Mouse (Mus musculus) retina, postnatal 7 days (tissue): Measurements from ENCODE around the gene Hmgcll1.
A peak's percentile ranks its signal among the peaks of the same experiment; 100 is the strongest.

Experiments used
- DNase-seq: peaks from one replicate; pipeline ENCODE4 v3.0.0-alpha.2; 2012; ENCODE audit warnings: low read depth, low spot score

The Hmgcll1 gene

DNA sequence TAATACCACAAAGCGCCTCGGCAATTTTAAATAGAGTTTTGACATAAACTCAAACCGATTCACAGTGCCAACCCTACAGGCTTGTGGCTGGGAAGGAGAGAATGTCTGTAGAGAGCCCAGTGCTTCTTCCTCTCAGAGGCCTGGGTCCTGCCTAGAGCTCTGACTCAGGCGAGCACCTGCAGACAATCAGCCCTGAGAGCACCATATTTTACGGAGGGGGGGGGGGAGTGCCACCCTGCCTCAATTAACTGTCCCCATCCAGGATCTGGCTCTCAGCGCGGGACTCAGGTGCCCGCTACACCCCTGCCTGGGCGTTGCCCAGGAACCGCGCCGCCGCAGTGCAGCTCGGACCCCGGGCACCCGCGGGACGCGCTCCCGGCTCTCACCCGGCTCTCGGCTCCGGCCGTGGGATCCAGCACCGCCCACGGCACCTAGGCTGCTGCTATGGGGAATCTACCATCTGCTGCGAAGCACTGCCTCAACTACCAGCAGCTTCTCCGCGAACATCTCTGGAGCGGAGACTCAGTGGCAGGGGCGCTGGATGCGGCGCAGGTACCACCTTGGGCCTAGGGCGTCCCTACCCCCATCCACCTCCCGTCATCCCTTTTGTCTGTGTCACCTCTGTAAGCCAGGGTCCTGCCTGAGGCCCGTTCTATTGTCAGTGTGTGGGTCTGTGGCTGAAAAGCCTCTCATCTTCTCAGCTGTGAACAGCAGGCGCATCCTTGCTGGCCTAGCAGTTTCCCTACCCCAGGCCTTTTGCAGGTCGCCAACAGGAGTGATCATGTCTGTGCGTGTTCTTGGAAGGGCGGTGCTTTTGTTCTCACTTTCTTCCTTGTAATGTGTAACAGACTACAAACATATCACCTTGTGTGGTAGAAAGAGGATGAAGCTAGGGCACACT is at the start of gene Hmgcll1:
Gene Hmgcll1, plus strand, starts transcription at position 225 of the 901 bp plus-strand sequence.
- peak; percentile 8 for DNase-seq

DNA sequence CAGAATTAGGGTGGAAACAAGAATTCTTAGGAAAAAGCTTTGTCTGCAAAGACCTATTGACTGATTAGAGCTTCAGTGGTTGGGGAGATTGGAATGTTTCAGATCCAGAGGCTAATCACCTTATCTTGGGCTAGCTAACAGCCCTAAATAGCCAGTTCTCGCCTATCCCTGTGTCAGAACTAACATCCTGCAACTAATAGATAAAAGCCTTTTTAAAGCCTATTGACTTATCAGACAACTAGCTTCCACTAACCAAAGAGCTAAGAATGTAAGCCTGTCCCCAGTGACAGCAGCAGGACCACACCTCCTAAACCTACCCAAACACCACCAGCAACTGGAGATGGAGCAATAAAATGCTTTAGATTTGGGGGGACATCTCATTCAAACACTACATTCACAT is 34.6 kb upstream of the Hmgcll1 start:
- no peak for DNase-seq

DNA sequence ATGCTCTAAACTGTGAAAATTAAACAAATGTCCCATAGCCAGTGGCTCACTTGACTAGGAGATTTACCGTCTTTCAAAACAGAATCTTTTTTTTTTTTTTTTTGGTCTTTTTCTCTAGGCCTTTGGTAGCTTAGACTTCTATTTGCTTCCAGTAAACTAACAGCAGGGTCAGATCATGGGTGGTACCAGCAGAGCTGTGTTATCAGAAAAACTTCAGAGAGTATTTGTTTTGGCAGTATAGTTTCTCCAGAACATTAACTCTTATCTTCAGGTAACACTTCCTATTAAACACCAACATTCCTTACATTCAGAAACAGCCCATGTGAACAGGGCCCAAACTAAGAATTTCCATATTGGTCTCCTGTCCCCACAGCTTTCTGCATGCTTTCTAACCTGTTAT is 33.5 kb upstream of the Hmgcll1 start:
- DNase-seq = no peak

DNA sequence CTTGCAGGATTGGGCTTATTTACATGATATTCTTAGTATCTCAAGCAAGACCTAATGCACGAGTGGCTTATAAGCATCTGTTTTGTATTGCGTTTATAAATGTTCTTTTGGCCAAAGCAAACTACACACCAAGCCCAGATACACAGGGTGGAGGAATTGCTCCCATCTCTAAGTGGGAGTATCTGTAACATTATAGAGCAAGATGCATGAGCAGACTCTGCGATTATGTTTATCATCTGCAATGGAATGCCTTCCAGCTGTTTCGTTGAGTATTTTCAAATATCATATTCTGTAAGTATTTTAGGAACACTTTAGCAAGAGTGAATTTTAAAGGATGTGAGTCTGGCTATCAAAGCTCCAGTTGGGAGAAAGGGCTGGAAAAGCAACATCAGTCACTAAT is 25.2 kb upstream of the Hmgcll1 start:
- no peak for DNase-seq

DNA sequence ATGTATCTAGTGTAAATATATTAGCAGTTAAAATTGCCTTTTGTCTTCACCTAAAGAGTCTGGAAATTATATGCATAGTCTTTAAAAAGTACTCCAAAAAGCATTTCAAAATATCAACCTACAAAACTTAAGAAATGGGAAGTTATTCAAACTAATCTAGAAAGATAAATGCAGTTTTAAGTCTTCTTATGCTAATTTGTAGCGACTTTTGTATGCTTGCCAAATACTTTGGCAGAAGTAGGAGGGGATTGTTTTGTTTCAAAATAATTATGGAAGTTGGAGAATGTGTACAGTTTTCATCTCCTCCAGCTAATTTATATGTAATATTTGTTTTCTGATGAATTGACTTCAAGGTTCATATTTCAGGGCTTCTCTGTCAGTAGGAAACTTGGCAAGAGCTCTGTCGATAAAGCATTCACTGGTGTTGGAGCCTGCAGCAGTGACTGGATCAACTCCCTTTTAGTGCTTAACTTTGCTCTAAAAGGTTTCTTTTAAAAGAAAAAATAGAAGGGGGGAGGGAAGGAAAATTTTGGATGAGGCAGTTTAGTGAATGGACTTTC is 15.8 kb upstream of the Hmgcll1 start:
- DNase-seq = no peak

DNA sequence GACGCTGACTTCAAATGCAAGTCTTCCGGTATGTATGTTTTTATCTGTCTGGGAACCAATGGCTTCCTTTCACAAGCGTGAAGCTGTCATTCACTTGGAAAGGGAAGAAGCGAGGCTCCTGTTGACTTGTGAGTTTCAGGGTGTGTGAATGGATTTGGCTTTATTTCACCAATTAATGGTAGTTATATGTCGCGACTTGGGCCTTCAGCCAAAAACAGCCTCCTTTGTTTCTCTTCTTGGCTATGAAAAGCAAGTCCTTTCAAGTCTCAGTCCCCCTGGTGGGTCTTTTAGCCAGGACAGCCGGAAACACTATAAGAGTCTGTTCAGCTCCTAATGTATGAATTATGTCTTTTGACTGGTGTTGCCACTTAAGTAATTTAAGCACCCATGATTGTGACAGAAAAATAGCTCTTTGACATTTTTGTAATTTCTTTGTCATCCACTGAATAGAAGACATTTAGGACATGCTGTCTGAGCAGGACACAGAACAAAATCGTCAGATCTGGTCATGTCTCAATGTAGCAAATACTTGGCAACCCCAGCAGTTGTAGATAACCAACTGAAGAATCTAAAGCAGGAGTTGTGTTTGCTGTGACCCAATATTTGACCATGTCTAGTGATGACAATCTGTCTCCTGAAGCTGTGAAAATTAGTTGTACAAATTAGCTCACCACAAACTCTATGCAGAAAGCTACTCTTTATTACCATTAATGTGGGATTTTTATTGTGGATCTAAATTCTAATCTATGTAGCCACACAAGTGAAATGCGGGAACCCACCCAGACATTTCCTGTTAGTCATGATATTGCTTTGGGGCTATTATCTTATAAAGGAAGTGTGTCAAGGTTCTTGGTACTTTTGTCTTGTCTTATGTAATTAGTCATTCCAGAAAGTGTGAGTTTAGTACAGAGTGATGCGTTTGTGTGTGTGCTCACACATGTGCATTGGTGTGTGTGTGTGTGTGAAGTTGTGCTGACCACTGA is 13.5 kb upstream of the Hmgcll1 start:
- no peak for DNase-seq

DNA sequence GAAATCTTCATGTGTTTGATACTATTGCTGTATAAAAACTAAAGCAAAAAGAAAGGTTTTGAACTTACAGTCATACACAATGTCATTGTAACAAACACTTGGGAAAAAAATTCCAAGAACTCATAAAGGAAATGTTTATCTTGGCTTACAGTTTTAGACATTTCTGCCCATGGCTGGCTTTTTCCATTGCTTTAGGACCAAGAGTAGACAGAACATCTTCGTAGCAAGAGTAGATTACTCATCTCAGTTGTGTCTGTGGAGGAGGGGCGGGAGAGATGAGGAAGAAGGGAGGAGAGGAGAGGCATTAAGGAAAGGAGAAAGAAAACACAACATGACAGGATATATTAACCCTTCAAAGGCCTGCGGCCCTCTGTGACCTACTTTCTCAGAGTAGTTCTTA is 11.6 kb upstream of the Hmgcll1 start:
- no peak for DNase-seq

DNA sequence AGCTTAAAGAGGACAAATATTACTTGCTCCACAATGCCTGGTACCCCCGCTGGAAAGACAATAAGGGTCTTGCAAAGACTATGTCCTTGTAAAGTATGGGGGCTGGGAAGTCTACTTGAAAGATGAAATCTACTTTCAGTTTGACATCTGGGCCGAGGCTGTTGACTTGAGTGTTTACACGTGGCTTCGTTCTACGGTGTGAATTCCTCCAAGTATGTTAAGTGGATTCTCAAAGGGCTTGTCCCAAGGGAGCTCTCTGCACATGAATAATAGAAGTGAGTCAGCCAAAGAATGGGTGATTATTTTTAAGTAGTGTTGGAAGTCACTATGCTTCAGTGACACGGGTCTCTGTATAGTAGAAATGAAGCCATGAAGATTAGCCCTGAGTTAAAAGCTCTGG is 11.0 kb upstream of the Hmgcll1 start:
- DNase-seq = no peak

DNA sequence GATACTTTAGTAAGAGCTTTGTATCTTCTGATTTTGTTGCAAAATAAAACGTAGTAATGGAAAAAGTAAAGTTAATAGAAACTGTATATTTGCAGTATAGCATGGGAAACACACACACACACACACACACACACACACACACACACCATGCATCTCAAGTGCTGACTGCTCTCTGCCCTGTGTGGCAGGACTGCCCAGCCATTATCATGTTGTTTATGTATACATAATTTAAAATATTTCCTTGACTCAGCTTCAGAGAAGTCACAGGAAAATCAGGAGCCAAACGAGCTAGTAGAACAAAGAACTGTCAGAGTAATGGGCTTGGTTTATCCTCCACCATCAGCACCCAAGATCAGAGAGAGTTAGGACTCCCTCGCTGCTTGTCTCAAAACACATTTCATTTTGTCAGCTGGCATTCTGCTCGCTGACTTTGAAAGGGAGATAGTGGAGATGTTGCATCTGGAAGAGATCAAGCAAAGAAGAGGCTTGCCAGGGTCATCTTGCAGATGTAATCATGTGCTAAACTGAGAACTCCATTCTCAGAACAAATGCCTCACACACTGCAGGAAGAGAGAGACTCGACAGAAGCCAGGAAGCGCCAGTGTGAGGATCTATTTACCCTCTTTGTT is 7.2 kb upstream of the Hmgcll1 start:
- DNase-seq = no peak

DNA sequence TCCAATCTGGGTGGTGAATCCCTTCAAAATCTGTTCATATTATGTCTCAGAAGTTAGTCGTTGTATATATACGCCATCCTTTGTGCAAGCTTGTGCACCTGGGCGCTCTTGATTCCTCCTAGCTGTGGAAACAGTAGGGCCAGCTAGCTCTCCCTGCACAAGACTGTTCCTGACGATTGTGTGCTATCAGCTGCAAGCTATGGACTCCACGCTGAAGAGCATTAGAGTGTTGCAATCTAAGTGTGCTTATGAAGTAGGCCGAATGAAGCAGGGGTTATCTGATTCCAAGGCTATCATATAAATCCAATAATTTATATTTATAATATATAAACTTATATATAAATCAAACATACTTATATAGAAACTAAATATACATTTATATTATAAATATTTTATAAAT is 866 bp upstream of the Hmgcll1 start:
- no peak for DNase-seq

DNA sequence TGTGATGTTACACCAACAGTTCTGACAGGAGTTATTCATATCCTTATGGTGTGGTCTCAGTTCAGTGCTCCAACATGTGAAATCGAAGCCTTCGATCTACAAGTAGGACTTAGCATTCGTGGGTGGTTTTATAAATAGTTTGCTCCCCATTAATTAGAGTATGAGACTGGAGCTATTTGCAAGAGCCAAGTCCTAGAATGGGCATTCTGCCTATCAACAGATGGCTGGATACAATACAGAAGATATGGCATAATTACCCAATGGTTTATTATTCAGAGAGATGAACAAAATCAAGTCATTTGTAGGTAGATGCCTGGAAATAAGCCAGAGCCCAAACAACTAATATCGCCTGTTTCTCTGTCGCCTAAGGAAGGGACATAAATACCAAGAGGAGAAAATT is 1.3 kb downstream of the Hmgcll1 start:
- DNase-seq = no peak

DNA sequence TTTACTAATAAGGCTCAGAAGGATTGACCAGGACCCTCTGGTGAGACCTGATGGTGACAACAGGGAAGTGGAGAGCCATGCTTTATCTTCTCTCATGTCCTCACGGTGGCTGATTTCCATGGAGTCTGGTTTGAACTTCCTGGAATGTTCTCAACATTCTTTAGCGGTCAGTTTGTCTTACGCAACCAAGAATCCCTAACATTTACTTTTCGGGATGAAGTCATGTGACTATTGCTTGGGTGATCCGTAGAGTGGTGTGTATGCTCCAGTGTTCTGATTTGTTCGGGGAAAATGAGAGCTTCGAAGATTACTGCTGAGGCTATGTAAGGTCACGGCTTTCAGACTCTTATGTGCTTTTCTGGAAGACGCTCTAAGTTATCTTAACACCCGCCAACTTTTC is 1.9 kb downstream of the Hmgcll1 start:
- no peak for DNase-seq

DNA sequence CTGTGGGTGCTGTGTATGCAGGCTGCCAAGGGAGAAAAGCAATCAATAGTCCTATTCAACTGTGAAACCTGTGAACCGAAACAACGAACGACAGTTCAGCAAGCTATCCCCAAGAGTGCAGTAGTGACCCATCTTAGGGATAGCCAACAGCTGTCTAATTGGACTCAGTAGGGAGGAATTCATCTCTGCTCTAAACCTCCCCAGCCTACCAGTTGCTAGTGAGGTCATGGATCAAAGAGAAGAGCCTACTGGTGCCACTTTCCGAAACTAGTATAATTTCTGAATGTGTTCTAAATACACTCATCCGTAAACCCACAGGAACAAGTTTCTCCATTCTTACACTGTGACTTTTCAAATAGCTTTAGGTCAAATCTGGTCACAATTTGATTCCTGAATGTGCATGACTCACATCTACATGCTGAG is 8.9 kb downstream of the Hmgcll1 start:
- no peak for DNase-seq

DNA sequence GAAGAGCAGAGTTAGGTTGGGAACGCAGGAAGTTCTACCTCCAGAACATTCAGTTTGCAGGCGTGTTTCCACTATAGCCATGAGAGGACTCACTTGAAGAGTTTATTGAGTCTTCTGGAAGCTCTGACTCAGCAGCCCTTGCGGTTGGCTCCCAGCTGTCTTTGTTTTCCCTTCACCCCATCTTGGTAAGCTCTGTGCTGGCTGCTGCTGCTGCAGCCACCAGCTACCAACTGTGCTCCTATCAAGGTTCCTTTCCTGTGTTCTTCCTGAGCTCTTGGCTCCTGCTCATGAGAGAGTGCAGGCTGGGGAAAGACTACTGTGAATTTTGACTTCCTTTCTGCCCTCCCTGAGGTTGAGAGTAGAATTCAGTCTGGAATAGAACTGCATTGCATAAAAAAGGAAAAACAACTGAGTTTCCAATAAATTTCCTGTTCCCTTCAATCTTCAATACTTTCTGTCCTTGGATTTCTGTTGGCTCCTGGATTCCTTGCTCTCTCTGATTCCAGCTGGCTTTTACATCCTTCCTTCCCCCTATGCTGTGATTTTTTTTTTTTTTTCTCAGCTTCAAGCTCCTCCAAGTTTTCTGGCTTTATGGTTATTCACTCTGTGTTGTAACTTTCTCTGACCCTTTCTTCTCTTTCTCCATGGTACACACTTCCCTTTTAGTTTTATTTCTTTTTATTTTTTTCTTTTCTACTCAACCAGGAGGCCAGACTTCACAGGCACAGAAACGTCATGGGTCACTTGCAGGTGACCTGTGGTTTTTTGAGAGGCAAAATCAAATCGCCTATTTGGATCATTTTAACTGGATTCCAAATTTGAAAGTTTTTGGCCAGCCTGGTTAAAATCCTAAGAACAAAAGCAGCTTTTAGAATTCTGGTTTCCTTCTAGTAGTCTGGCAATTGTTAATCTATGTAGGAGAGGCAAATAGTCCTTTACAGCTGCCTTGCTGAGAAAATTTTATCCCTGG is 9.9 kb downstream of the Hmgcll1 start:
- DNase-seq = no peak

DNA sequence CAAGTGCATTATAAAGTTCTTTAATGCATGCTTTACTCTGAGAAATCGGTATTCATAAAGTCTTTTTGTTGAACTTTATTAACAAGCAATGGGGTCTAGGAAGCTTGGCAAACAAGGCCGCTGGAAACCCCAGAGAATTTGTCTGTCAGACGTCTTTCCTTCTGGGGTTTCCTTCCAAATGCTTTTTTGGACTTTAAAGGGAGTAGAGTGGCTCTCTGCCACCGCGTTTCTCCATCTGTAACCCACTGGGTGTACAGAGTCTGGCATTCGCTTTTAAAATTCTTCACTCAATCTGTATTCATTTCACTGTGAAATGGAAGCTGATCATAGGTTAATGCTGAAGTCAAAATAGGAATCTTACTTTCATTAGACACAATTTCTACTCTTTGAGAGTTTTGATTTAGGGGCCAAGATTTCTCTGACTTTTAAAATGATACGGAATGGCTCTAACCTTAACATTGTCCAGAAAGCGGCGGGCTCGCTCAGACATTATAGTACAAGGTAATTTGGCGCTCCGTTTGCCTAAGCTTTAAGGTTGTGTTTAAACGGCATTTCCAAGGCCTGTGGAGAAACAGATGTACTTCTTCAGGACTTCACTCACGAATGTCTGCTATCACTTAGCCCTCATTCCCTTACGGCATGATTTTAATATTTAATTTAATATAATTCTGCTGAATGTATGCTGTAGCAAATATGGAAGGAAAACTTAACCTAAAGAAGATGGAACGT is 15.0 kb downstream of the Hmgcll1 start:
- DNase-seq = no peak

DNA sequence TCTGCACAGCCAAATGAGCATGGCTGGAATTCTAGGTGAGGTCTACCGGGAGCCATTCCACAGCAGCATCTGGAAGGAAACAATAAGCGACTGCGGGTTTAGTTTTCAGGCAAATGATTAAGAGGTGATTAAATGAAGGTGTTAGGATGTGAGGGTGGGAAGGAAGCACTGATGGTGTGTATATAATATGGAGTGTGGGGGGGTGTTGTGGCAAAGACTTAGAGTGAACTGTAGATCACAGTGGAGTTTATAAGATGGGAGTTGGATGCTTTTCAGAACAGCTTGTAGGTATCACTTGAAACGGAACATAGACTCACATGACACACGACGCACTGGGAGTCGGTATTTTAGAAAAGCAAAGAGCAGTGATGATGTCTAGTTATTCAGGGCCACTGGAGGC is 20.4 kb downstream of the Hmgcll1 start:
- DNase-seq = no peak

DNA sequence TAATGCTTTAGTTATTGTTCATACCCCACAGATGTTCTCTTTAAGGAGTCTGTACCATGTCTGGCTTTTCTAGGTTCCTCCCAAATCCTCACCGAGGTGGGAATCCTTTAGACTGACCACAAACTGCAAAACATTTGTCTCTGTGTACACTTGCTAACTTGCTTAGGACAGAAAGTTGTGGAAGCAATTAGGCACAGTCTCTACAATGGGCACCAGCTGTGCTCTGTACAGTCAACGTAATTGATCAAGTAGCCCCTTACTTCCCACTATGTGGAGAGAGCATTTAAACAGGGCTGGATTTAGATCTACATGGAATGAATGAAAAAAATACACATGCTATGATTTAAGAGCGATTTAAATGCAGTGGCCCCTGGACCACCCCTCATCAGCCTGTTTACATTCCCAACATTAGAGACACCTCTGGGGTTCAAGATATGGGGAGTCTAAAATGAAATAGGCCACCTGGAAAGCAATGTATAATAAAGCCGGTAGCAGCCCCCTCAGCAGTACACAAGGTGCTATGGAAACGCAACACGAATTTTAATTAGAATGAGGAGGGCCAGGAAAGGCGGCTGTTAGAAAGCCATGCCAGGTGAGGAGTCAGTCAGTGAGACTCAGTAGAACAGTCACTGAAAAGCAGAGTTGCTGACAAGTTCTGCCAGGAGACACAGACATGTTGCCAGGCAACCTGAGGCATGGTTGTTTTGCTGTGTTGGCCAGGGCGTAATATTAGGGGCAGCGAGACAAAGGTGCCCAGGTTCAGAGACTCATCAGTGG is 23.9 kb downstream of the Hmgcll1 start:
- DNase-seq = no peak

DNA sequence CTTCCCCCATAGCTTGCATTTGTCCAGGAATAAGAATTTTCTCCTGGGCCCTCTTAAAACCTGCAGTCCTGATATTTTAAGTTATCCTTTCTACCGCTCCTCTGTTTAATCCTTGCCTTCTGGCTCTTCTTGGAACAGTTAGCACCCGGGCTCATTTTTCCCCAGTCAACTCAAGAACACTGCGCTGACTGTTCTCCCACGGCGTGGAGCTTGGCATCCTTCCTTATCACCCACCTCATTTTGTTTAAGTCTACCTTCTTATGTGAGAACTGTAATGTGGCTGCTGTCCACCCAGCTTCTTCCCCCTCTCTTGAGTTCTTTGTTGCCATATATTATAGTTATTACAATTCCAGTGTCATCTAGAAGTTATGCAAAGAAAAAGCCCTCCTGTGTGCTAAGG is 25.1 kb downstream of the Hmgcll1 start:
- no peak for DNase-seq

DNA sequence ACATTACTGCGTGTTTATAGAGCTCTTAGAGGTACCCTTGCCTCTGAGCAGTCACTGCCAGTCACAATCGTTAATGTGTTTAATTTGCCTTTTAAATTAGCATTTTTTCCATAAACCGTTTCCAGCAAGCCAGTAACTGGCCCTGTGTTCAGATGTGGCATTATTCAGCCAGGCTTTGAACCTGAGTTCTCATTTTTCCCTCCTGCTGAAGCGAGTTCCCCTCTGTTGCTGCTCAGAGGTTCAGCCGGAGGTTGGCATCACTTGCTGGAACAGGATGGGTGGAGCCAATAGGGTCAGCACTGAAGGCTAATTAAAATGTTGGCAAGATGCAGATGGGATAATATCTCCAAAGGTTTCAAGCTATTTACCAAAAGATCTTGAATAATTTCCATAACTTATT is 28.7 kb downstream of the Hmgcll1 start:
- DNase-seq = no peak
